Mouse (Mus musculus): ENCODE measurements around the gene Ap3s2. TPM values are rescaled to one million over a fixed set of nuclear protein-coding genes. Genes with fewer than 3 reads are reported as not detected.

The Ap3s2 gene
- polyA plus RNA-seq, 1 experiment: 14.5 TPM

- H3K27ac ChIP-seq (ENCODE audit: control insufficient read depth, insufficient read depth, low read depth, low read length, poor library complexity): no peak overlapping the region
- no peaks in the 10 kb centered on the region for H3K4me1 ChIP-seq (ENCODE audit: control insufficient read depth, insufficient read depth, low read length)
- no peak overlapping the region for H3K4me3 ChIP-seq (replicated peaks; ENCODE audit: control insufficient read depth, low read depth, low read length)
- TF ChIP-seq CTCF (IDR thresholded peaks at IDR 0.05; ENCODE audit: control insufficient read depth, insufficient read depth, low read length) (no peak), POLR2A (IDR thresholded peaks at IDR 0.05; ENCODE audit: borderline replicate concordance, control insufficient read depth, low read depth, low read length) (no peak)
- WGBS: 85% methylated on average over 3 of the region's 3 CpGs
Measured at GRCm38 (mm10) chr7:79866294-79867000, 54.0 kb downstream of the Ap3s2 start.

DNA sequence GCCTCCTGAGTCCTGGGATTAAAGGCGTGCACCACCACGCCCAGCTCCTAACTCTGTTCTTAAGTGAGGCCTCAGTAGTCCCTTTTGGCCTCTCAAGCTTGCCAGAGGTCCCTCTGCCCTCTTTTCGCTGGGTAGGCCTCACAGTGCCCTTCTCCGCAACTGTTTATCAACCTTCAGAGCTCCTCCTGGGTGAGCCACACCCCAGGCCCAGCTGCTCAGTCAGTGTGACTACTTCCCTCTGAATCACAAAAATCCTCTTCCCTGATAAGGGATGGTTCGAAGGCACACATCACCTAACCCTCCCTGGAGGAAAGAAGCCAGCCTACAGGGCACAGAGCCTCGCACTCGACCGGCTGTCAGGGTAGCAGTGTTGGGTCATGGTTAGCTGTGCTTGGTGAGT, 58.7 kb downstream of the Ap3s2 start:
- H3K27ac ChIP-seq (ENCODE audit: control insufficient read depth, insufficient read depth, low read depth, low read length, poor library complexity): no peak overlapping the region

DNA sequence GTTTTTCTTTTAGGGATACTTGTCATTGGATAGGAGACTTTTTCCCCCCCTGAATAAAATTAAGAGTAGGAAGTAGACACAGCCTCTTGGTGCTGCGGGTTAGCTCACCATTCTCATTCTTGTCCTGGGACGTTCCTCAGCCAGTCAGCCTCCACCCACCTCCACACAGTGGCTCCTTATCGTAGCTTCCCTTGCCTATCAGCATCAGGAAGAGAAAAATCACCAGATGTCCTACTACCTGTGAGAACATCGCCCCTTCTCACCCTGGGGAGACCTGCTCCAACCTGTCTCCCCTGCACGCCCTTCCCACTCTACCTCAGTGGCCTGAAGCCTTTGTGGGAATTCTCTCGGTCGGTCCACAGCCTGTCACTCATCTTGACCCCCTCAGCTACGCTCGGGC, 59.6 kb downstream of the Ap3s2 start, which contains the start of gene Anpep:
Gene Anpep (minus strand): TSS at position 249 of the 400 bp plus-strand sequence.
- no peak within 1 kb of the TSS for H3K27ac ChIP-seq (ENCODE audit: control insufficient read depth, insufficient read depth, low read depth, low read length, poor library complexity)
- WGBS: 86% methylated on average over 9 of the region's 9 CpGs
- no peaks in the 10 kb centered on the region for H3K4me1 ChIP-seq (ENCODE audit: control insufficient read depth, insufficient read depth, low read length)
- H3K4me3 ChIP-seq (replicated peaks; ENCODE audit: control insufficient read depth, low read depth, low read length): no peak within 1 kb of the TSS
- TF ChIP-seq POLR2A (IDR thresholded peaks at IDR 0.05; ENCODE audit: borderline replicate concordance, control insufficient read depth, low read depth, low read length) (no peak), CTCF (IDR thresholded peaks at IDR 0.05; ENCODE audit: control insufficient read depth, insufficient read depth, low read length) (no peak)

More for the DNA sequence above, 58.7 kb downstream of the Ap3s2 start:
- WGBS: 76% methylated on average over 8 of the region's 8 CpGs
- no peak for TF ChIP-seq CTCF (IDR thresholded peaks at IDR 0.05; ENCODE audit: control insufficient read depth, insufficient read depth, low read length)
- TF ChIP-seq POLR2A (IDR thresholded peaks at IDR 0.05; ENCODE audit: borderline replicate concordance, control insufficient read depth, low read depth, low read length): no peak
- no peaks in the 10 kb centered on the region for H3K4me1 ChIP-seq (ENCODE audit: control insufficient read depth, insufficient read depth, low read length)
- no peak overlapping the region for H3K4me3 ChIP-seq (replicated peaks; ENCODE audit: control insufficient read depth, low read depth, low read length)

- no peak for TF ChIP-seq CTCF (IDR thresholded peaks at IDR 0.05; ENCODE audit: control insufficient read depth, insufficient read depth, low read length)
- TF ChIP-seq POLR2A (IDR thresholded peaks at IDR 0.05; ENCODE audit: borderline replicate concordance, control insufficient read depth, low read depth, low read length): no peak
- Histone ChIP-seq H3K4me3 (replicated peaks; ENCODE audit: control insufficient read depth, low read depth, low read length) (no peak overlapping the region), H3K4me1 (ENCODE audit: control insufficient read depth, insufficient read depth, low read length) (no peaks in the 10 kb centered on the region), H3K27ac (ENCODE audit: control insufficient read depth, insufficient read depth, low read depth, low read length, poor library complexity) (no peak overlapping the region)
- 55% methylated on average over 9 of the region's 9 CpGs for WGBS
Measured at GRCm38 (mm10) chr7:79858956-79859630, 61.4 kb downstream of the Ap3s2 start.

DNA sequence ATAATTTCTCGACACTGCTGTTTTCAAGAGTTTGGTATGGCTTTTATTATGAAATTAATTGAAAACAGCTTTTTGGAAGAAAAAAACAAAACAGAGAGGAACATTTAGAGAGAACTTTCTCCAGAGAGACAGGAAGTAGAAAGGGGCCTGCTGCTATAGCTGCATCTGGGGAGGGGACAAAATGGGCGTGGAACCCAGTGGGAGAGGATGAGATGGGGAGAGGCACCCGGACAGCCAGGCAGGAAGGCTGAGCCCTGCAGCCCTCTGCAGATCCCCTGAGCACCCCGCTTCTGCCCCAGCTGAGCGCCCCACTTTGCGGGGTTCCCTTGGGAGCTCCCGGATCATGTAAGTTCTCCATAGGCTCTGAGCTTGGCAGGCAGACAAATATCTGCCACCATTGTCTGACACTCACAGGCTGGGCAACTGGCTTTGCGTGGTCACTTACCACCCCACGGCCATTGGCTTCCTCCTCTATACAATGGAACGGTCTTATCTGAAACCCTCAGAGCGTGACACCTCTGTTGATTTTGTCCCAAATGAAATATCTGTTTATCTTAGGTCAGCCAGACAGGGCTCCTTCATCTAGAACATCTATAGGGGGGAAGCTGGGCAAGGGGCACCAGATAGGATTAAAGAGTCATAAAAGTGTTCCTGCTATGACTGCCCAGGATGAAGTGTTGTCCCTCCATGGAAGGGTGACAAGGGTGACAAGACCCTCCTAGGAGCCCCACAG, 62.1 kb downstream of the Ap3s2 start:
- 35% methylated on average over 11 of the region's 11 CpGs for WGBS
- TF ChIP-seq CTCF (IDR thresholded peaks at IDR 0.05; ENCODE audit: control insufficient read depth, insufficient read depth, low read length): no peak
- TF ChIP-seq POLR2A (IDR thresholded peaks at IDR 0.05; ENCODE audit: borderline replicate concordance, control insufficient read depth, low read depth, low read length): no peak
- Histone ChIP-seq H3K4me1 (ENCODE audit: control insufficient read depth, insufficient read depth, low read length) (no peaks in the 10 kb centered on the region), H3K4me3 (replicated peaks; ENCODE audit: control insufficient read depth, low read depth, low read length) (no peak overlapping the region), H3K27ac (ENCODE audit: control insufficient read depth, insufficient read depth, low read depth, low read length, poor library complexity) (no peak overlapping the region)

DNA sequence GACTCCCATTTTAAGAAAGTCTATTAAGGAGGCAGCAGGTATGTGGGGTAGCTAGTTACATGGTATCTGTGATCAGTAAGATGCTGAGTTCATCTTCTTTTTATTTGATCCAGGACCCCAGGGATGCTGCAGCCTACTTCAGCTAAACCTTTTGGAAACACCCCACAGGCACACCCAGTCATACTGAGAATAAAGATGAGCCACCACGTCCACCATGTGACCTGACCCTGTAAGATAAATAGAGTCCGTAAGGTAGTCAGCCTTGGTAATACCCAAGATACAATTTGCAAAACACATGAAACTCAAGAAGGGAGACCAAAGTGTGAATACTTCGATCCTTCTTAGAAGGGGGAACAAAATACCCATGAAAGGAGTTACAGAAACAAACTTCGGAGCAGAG, 64.1 kb downstream of the Ap3s2 start:
- WGBS: 82% methylated on average over 4 of the region's 4 CpGs
- Histone ChIP-seq H3K4me3 (replicated peaks; ENCODE audit: control insufficient read depth, low read depth, low read length) (no peak overlapping the region), H3K27ac (ENCODE audit: control insufficient read depth, insufficient read depth, low read depth, low read length, poor library complexity) (no peak overlapping the region), H3K4me1 (ENCODE audit: control insufficient read depth, insufficient read depth, low read length) (no peaks in the 10 kb centered on the region)
- no peak for TF ChIP-seq POLR2A (IDR thresholded peaks at IDR 0.05; ENCODE audit: borderline replicate concordance, control insufficient read depth, low read depth, low read length)
- no peak for TF ChIP-seq CTCF (IDR thresholded peaks at IDR 0.05; ENCODE audit: control insufficient read depth, insufficient read depth, low read length)

GRCm38 (mm10) chr7:79847456-79848451, 72.7 kb downstream of the Ap3s2 start:
- H3K4me3 ChIP-seq (replicated peaks; ENCODE audit: control insufficient read depth, low read depth, low read length): no peak overlapping the region
- H3K4me1 ChIP-seq (ENCODE audit: control insufficient read depth, insufficient read depth, low read length): no peaks in the 10 kb centered on the region
- H3K27ac ChIP-seq (ENCODE audit: control insufficient read depth, insufficient read depth, low read depth, low read length, poor library complexity): no peak overlapping the region
- 20% methylated on average over 53 of the region's 53 CpGs for WGBS
- no peak for TF ChIP-seq CTCF (IDR thresholded peaks at IDR 0.05; ENCODE audit: control insufficient read depth, insufficient read depth, low read length)
- no peak for TF ChIP-seq POLR2A (IDR thresholded peaks at IDR 0.05; ENCODE audit: borderline replicate concordance, control insufficient read depth, low read depth, low read length)

Measured in bone marrow, adult 2 months (tissue).